Mouse (Mus musculus): ENCODE data around the gene Ttc28. TPM values are rescaled to one million over a fixed set of nuclear protein-coding genes. Genes with fewer than 3 reads are reported as not detected.

Ttc28 gene
- total RNA-seq, 2 experiments from 2014 or later, result 12.4 to 13.0 TPM

GRCm38 (mm10) chr5:111175410-111175809 is 295.8 kb downstream of the Ttc28 start:
- no peak for DNase-seq

DNA sequence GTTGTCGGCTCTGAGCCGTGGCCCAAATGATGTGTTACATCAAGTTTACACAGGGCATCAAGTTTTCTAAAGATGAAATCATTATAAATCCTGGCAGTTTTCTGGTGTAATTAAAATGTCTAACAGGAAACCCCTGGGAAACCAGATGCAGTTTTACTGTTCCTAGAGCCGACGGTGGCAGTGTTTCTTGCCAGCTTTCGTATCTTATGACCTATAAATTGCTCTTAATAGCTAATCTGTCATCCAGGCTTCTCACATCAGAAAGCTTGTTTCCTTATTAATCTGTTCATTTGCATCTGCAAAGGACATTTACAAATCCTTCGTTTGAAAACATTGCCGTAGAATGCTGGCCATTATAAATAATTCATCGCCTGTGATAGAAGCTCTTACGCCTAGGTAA is 296.2 kb downstream of the Ttc28 start:
- DNase-seq, result no peak

DNA sequence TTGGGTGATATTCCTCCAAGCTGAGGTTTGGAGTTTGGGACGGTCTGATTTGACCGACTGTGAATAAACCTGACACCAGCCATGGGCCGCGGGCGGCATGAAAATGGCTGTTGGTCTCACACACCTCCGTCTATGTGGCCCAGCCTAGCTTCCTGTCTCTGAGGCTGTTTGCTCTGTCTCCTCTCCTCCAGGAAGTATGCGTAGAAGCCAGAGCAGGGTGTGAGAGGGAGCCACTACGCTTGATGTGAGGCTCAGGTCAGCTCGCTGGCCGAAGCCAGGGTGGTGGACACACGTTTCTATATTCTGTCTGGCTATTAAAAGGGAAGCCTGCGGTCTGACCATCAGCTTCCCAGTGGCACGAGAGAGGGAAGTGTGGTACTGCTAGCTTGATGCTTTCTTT is 296.8 kb downstream of the Ttc28 start:
- DNase-seq, result no peak

DNA sequence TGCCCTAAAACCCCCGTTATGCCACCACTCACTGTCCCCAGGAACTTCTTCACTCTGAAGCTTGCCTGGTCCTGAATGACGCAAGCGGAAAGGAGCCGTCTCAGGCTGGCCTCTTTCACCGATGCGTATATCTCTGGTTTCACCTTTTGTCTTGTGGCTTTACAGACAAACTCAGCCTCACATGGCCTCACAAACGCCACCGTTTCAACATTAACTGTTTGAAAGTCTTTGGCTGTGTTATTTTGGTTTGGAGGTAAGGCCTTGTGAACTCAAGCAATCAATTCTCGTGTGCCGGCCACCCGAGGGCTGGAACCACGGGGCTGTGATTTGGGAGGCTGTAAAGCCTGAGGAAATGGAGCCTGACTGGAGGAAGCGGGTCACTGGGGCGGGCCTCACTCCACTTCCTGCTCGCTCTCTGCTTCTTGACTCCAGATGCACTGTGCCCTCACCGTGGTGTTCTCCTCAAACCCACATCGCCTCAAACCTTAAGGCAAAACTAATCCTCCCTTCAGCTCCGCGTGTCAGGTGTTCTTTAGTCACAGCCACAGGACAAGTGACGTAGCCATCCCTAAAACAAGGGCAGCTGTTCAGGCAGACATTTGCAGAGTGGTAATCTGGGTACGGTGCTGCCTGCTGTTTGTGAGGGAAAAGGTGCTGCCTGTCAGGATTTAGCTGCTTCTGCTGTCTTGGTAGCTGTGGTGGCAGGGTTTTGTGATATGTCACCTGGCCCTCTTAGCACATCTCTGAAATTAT is 298.9 kb downstream of the Ttc28 start:
- peak; percentile 76 to 86 for DNase-seq

DNA sequence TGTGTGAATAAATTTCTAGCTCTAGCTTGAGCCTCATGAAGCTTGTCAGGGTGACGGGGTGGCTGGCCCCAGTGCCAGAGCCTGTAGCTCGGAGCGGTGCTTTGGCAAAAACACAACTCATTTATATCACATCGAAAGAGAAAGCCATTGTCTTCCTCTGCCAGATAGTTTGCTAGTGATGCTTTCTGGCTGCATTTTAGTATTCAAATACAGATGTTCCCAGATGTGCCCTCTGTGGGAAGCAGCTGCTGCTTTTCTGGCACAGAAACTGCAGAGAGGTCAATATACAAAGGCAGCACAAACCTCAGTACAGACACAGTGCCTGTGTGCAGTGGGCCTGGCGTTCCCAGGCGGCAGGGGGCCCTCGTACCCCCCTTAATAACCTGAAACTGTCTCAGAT is 300.0 kb downstream of the Ttc28 start:
- DNase-seq, result no peak

DNA sequence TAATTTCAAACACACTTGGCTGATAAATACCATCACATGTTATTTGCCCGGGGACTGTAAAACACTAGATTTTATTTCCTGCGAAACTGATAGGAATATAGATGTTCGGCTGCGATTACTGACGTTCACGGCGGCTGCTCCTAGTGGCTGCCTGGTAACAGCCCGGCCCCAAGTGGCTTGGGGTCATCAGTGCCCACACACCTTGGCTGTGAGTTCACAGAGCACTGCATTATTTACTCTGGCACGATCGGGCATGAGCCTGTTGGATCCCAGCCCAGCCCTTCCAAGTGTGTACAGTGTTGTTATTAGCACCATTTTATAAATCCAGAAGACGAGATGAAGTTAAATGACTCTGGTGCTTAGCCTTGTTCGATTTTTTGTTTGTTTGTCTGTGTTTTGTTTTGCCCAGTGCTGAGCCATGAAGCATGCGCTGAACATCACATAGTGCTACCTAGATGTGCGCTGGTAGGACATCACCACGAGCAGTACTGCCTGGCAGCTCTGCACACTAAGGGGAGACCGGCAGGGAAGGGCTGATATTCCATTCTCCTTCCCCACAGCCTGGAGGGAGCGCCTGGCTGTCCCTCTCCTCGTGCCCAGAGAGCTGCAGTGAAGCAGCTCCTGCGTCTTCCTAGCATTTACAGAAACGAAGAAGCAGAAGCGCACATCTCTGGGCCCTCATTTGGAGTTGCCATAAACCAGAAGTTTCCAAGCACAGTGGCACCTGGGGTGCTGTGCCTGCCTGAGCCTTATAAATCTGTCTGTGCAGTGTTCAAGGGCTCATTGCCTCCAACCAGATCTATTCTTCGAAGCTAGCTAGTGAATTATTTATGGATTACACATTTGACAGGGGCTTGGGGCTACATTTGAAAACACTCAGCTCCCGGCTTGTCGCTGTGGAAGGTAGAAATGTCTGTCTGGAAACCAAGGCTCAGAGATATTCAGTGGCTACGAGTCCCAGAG is 300.8 kb downstream of the Ttc28 start:
- no peak for DNase-seq

- no peak for DNase-seq
These were observed 301.8 kb downstream of the Ttc28 start for GRCm38 (mm10) chr5:111181204-111181912.

DNA sequence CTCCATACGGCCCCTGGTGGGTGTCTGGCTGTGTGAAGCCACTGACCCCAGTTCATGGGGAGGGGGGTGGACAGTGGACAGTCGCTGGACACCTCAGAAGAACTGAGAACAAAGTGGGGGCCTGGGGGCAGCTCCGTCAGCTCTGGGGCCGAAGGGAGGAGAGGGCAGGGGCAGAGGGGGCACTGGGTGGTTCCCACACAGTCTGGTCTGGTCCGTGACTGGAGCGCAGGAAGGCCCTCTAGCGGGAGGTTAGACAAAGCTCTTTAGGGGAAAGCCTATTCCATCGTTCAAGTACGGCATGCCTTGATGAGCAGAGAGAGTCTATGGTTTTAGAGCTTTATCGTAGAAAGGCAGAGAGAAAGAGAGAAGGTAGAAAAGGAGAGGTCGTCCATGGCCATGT is 307.0 kb downstream of the Ttc28 start:
- DNase-seq, result no peak

DNA sequence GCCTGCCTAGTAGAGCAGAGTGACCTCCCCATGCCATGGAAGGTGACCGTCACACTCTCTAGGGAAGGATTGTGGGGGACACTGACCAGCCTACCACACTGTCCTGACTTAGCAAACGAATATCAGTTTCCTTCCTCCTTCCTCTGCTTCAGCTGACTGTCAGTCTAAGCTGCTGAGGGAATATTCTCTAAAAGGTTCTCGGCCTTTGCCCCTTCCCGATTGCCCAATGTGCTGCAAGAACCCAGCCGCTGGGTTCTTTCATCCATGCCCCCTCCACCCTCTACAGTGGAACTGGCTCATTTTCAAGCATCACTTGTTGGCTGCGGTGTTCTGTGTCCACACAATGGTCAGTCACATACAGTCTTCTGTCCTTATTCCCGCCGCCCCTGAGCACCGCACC is 312.4 kb downstream of the Ttc28 start:
- no peak for DNase-seq

DNA sequence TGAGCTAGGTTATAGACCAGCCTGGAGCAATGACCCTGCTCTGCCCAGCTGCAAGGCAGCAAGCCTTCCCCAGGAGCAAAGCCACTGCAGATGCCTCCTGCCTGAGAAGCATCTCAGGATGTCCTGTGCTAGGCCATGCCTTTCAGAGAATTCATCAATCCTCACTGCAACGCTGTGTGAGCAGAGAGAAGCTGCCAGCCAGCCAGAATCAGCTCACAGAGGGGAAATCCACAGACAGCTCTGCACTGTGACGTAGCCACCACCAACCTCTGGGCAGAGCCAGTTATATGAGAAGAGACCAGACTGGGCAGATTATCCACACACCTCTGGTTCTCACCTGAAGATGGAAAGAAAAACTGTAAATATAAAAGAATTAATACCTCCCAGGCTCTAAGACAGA is 315.2 kb downstream of the Ttc28 start:
- DNase-seq, result no peak

GRCm38 (mm10) chr5:111195488-111196485 is 316.2 kb downstream of the Ttc28 start:
- DNase-seq, result peak in 1 of 2 experiments; percentile 34

GRCm38 (mm10) chr5:111197727-111198126 is 318.1 kb downstream of the Ttc28 start:
- DNase-seq, result no peak

DNA sequence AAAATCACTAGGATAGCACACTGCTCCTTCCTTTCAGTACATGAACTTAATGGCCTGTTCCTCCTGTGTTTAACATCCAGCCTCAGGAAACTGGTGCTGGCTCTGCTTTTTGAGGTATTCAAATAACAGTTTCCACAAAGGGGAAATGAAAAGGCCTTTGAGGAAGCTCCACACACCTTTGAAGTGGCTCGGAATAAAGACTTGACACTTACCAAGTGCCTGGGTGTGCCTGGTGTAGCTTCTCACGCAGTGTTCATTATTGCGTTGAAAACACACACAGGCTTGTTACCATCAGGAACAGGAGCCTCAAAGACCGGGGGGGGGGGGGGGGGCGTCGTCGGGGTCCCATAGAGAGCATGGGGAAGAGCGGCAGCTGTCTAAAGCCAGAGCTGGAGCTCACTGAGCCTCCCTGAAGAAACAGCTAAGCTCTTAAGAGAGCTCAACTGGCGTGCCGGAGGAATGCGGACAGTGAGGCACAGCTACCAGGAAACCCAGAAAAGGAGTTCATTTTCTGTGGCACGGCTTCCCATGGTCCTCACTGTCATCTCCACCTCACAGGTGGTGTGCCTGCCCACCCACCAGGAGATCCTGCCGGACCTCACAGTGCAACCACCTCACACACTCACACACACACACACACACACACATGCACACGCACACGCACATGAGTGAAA is 320.7 kb downstream of the Ttc28 start:
- DNase-seq, result no peak

- peak in 1 of 2 experiments; percentile 38 for DNase-seq
These were observed 321.5 kb downstream of the Ttc28 start for GRCm38 (mm10) chr5:111200915-111201610.

GRCm38 (mm10) chr5:111204221-111204620 is 324.6 kb downstream of the Ttc28 start:
- DNase-seq, result no peak

DNA sequence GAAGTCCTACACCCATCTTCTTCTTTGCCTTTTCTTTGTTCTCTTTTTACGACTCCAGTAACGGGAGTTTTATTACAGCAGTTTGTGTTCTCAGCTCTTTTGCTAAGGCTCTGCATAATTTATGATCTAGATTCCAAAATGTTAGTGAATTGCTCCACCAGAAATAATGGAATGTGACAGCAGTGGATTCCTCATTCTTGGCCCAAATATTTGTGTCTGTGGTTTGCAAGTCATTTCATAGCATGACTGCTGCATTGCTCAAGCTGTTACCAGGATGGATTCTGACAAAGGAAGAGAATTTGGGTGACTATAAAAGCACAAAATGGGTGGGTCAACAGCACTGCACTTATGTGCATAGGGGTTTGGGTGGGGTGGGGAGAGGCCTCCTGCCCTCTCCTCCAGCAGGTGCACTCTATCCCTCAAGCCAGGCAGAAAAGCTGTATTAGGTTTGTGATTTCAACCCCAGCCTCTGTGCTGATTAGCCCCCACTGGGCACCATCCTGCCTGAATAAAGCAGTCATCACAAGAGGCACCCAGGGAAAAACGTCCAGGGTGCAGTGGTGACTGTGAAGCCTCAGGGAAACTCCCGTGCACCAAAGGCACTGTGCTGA is 325.5 kb downstream of the Ttc28 start:
- peak in 1 of 2 experiments; percentile 38 for DNase-seq

- peak; percentile 40 to 55 for DNase-seq
These were observed 326.2 kb downstream of the Ttc28 start for GRCm38 (mm10) chr5:111205817-111206216.

DNA sequence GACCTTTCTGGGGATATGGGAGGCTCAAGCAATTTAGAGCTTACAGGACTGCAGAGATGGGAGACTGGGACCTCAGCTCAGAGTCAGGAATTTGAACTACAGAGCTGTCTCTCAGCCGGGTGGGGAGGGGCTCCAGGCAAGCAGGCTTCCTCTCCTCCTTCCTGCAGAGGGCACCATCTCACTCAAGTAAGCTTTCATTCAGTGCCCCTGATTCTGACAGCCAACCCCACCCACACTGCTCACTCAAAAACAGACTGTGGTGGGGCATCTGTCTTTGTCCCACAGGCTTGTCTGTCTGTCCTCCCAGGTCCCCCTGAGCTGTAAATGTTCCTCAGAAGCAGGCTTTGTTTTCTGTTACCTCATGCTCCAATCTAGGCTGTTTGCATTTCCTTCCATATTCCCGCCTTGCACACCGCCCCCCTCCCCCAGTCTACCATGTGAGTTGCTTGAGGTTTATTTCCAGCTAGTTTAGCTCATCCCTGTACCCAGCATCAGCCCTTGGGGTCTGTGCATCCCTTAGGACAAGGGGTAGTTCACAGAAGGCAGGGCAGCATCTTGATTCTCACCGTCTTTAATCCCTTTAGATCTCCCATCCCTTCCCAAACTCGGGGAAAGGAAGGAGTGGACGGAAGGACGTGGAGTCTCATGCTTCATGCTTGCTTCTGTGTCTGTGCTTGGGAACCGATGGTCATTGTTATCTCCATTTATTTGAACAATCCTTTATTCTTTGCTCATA is 328.5 kb downstream of the Ttc28 start:
- peak; percentile 59 to 63 for DNase-seq

GRCm38 (mm10) chr5:111208660-111208969 is 329.0 kb downstream of the Ttc28 start:
- DNase-seq, result peak; percentile 63 to 66

All from heart, adult 18-20 months (tissue).